Mouse (Mus musculus) urinary bladder, postnatal 4 days (tissue): ENCODE measurements around the gene Apbb1.

ENCODE experiments used
- DNase-seq, 2 experiments: peaks; one replicate each; pipeline ENCODE4 v3.0.0; 2021 to 2022; ENCODE audit warnings: low spot score in 2 of 2

The Apbb1 gene

DNA sequence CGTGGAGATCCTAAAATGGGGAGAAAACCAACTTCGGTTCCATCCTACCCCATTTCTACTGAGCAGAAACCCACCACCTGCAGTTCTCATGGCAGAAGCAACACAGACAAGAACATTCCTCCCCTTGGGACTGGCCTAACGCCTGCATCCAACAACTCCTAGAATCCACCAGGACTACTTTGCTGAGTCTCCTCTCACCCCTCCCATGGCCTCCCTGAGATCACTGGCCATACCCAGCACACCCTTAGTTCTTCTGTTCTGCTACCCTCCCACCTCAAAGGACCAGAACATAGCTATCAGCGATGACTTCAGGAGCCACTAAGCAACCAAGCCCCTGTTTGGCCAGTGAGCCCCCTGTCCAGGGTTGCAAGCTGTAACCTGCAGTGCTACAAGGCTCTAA, 10.7 kb downstream of the Apbb1 start:
- no peak for DNase-seq

GRCm38 (mm10) chr7:105569512-105570496, 11.6 kb downstream of the Apbb1 start:
- DNase-seq, result no peak

- DNase-seq, result no peak
These were observed 12.4 kb downstream of the Apbb1 start for GRCm38 (mm10) chr7:105568988-105569471.

DNA sequence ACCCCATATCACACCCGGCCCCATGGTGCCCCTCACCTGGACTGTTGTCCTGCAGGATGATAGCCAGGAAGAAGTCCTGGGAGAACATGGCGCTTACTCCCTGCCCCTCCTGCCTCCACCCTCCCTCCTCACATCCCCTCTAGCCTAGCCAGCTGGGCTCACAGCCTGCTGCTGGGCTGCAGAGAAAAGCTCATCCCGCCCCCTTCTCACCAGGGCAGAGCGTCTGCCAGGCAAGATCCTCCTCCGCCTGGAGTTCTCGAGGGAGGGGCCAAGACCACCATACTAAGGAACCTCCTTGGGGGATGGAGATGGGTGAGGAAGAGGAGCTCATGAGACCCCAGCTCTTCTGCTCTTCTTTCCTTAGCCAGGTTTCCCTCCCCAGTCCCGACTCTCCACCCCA, 12.9 kb downstream of the Apbb1 start:
- no peak for DNase-seq

DNA sequence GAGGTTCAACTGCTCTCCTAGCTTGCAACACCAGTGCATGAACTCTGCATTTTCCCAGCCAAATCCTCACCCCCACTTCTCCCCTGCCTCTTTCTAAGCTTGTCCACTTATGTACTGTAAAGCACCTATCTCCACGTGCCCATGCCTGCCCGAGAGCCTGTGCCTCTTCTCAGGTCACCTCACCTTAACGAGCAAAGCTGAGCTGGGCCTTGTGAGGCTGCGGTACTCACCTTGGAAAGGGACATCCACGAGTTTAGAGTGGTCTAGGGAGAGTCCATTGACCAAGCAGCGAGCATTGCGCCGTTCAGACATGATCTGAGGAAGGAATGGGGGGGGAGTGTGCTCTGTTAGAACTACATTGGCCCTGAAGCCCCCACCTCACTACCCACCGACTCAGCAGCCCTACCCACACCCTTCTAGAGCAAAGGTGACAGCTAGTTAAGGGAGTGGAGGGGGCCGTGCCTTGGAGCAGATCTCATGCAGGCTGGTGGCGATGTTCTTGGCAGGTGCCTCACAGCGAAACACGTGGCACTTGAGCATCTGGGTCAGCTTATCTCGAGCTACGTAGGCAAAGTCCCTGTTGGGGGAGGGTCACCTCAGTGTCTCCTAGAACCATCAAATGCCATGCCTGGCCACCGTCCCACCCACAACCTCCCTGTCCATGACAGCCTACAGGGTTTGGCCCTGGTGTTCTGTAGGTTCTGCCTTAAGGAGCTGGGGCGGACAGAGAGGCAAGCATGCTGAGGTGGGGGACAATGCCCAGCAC, 16.2 kb downstream of the Apbb1 start:
- DNase-seq, result no peak

- DNase-seq, result no peak
These were observed 18.1 kb downstream of the Apbb1 start for GRCm38 (mm10) chr7:105563367-105563766.

DNA sequence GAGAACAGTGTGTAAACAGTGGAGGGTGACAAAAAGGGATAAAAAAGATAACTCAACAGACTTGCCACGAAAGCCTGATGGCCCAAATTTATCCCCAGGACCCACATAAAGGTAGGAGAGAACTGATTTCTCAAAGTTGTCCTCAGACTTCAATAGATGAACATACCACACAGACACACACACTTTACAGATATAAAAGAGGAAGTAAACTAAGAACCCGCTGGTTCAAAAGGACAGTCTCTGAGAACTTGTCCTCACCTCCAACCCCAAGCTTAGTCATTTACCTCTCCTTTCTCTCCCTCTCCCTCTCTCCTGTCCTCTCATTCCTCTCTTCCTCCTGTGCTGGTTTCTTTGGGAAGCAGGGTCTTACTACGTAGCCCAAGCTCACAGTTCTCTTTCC, 19.1 kb downstream of the Apbb1 start:
- DNase-seq, result no peak

GRCm38 (mm10) chr7:105559016-105559415, 22.4 kb downstream of the Apbb1 start:
- DNase-seq, result peak in 1 of 2 experiments; percentile 51

DNA sequence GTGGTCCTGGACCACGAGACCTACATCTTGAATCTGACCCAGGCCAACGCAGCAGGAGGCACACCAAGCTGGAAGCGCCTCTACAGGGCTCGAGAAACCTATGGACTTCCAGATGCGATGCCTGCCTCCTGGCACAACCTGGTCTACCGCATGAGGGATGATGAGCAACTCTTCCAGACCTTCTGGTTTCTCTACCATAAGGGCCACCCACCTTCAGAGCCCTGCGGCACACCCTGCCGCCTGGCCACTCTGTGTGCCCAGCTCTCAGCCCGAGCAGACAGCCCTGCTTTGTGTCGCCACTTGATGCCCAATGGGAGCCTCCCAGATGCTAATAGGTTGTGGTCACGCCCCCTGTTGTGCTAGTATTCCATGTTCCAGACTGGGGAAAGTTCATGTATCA, 23.8 kb downstream of the Apbb1 start:
- DNase-seq, result no peak

- DNase-seq, result no peak
These were observed 25.0 kb downstream of the Apbb1 start for GRCm38 (mm10) chr7:105556406-105556805.

- DNase-seq, result no peak
These were observed 25.9 kb downstream of the Apbb1 start for GRCm38 (mm10) chr7:105555571-105555970.

GRCm38 (mm10) chr7:105554212-105554942, 27.1 kb downstream of the Apbb1 start, which contains the start of gene Smpd1:
Smpd1 (plus strand) TSS chr7:105554360.
- DNase-seq, result peak; percentile 84 to 86

DNA sequence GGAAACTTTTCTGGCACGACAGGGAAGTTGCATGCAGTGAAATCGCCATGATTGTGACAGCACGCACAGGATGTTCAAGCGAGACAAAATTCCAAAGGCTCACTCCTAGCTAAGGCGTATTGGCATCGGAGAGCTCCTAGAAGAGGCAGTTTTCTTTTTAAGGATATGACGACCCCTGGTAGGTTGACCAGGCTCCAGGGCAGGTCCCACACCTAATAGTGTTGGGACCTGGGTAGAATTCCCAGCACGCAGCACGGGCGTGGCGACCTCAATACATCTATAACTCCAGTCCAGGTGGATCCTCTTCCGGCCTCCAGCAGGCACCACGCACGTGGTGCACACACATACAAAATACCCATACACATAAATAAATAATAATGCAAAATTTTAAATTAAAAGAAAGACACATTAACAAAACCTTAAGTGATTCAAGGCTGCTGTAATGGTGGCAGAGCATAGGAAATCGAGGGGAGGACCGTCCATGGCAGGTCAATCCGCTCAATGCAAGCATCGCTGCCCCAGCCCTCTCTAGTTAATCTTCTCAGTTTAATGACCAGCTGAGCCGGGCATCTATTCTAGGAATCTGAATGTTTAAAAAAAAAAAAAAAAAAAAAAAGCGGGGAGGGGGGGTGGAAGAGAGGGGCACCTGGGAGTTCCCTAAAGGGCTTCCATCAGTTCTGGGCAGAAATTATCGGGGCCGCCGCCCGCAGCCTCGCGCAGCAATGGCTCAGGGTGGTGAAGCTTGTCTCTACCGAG, 27.8 kb downstream of the Apbb1 start:
- no peak for DNase-seq

- no peak for DNase-seq
These were observed 32.4 kb downstream of the Apbb1 start for GRCm38 (mm10) chr7:105549035-105549434.

DNA sequence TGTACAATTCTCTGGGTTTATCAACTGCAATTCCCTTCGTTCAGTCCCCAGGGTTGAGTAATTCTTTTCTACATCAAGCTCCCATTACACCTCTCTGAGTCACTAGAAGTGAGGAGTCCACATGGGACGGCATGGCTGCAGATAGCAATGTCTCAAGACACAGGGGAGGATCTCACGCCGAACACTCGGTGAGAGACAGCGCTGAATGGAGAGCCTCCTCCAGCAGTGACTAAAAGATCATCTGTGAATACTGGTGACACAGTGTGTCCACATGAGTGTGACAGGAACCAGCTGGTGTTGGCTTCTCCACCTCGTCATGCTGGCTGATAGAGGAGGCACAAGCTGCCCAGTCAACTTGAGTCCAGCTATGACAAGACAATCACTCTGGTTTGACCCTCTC, 33.5 kb downstream of the Apbb1 start:
- no peak for DNase-seq

- DNase-seq, result no peak
These were observed 35.5 kb downstream of the Apbb1 start for GRCm38 (mm10) chr7:105545986-105546385.

DNA sequence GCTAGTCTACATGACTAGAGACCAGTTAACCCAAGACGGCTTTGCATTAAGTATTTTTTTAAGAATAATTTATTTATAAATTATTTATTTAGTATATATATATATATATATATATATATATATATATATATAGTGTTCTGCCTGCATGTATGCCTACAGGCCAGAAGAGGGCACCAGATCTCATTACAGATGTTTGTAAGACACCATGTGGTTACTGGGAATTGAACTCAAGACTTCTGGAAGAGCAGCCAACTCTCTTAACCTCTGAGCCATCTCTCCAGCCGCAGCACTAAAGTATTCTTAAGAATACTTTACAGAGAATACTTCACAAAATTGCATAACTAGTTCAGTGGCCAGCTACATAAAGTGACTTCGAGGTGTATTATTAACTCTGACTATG, 47.3 kb downstream of the Apbb1 start:
- no peak for DNase-seq

DNA sequence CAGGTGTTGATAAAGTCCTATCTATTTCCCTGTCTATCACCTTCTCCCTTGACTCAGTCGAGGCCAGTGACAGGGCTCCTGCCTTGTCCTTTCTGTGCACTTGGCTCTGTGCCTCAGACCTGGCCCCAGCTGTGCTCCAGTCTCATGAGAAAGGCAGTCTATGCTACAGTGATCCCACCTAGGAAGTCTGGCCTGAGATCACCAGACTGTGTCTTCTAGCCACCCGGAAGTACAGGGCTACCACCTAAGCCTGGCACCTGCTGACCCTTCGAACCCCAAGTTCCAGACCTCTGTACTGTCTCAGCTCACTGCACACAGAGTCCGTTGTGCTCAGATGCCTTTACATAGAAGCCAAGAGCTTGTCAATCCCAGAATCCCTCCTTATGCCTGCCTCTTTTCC, 53.4 kb downstream of the Apbb1 start:
- no peak for DNase-seq

DNA sequence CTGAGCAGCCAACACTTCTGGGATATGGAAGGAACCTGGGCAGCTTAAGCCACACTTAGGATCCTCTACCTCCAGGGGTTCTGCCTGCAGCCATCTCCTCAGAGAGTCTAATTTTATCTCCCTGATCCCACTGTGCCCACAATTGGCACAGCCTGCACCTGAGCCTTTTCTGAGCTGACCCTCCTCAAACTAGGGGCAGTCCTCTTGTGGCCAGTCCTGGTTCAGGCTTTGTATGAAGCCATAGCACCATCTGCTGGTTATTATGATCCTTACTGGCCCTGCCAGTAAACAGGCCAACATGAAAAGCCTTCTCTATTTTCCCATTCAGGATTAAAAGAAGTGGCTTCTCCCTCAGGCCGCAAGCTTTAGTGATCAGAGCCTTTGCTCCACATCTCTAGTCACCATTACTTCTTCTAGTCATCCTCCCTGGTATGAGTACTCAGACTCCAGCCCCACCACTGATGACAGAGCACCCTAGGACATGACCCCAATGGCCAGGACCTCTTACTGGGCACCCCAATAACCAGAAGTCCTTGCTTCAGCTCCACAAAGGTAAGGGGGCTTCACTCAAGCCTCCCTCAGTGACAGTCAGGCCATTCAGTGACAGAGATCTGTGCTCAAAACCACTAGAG, 54.0 kb downstream of the Apbb1 start:
- DNase-seq, result no peak

DNA sequence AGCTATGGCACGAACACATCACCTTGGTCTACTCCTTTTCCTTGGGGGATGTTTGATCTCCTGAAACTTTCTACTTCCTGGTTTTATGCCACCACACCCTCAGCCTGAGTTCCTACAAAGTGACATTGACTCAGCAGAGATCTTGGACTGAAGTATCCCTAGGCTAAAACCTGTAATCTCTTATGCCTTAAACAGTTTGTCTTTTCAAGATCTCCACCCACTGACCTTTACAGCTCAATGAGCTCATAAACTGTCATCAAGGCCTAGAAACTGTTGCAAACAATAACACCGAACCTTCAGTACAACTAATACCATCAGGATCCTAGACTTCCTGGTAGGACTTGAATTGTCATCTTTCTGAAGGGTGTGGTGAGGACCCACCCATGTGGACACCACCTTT, 57.2 kb downstream of the Apbb1 start:
- no peak for DNase-seq

DNA sequence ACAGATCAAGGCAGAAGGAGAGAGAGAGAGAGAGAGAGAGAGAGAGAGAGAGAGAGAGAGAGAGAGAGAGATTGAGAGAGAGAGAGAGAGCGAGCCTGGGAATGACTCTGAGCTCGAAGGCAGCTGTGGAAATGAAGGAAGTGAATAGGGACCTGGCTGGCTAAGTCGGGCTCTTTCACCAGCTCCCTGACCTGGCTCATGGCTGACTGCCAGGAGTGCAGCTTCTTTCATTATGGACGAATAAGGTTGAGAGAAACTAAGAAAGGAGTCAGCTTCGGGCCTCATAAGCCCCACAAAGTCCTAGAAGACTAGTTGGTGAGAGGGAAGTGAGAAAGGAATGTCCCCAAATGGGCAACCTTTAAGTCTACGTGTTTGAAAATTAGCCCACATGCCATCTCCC, 61.3 kb downstream of the Apbb1 start:
- no peak for DNase-seq
